Mouse (Mus musculus): ENCODE results near the gene Ctrc.

Ctrc gene

GRCm38 (mm10) chr4:141810975-141811374, 35.2 kb downstream of the Ctrc start:
- no peak for TF ChIP-seq POU5F1 (IDR thresholded peaks at IDR 0.05; ENCODE audit: borderline replicate concordance, low read length)
- TF ChIP-seq NANOG (IDR thresholded peaks at IDR 0.05; ENCODE audit: borderline replicate concordance, low read length) = no peak
- TF ChIP-seq CTCF (conservative IDR thresholded peaks at IDR 0.05; ENCODE audit: low read length) = peak; percentile 18

GRCm38 (mm10) chr4:141809850-141810464, 36.2 kb downstream of the Ctrc start:
- no peaks in the 10 kb centered on the region for H3K27me3 ChIP-seq (ENCODE audit: insufficient read depth, low read length)
- TF ChIP-seq POU5F1 (IDR thresholded peaks at IDR 0.05; ENCODE audit: borderline replicate concordance, low read length) (no peak), CTCF (conservative IDR thresholded peaks at IDR 0.05; ENCODE audit: low read length) (peak; percentile 40)
- no peaks in the 10 kb centered on the region for H3K4me1 ChIP-seq (replicated peaks; ENCODE audit: low read depth, low read length)
- no peak overlapping the region for H3K4me3 ChIP-seq (replicated peaks; ENCODE audit: low read length)
- no peaks in the 10 kb centered on the region for H3K9me3 ChIP-seq (ENCODE audit: low read length)
- H3K36me3 ChIP-seq (ENCODE audit: insufficient read depth, low read length) = peaks cover 99% of the 10 kb centered on the region

More at GRCm38 (mm10) chr4:141810975-141811374, 35.2 kb downstream of the Ctrc start:
- H3K9me3 ChIP-seq (ENCODE audit: low read length) = no peaks in the 10 kb centered on the region
- H3K4me3 ChIP-seq (replicated peaks; ENCODE audit: low read length) = no peak overlapping the region
- no peaks in the 10 kb centered on the region for H3K4me1 ChIP-seq (replicated peaks; ENCODE audit: low read depth, low read length)
- no peaks in the 10 kb centered on the region for H3K27me3 ChIP-seq (ENCODE audit: insufficient read depth, low read length)
- peaks cover 98% of the 10 kb centered on the region for H3K36me3 ChIP-seq (ENCODE audit: insufficient read depth, low read length)

DNA sequence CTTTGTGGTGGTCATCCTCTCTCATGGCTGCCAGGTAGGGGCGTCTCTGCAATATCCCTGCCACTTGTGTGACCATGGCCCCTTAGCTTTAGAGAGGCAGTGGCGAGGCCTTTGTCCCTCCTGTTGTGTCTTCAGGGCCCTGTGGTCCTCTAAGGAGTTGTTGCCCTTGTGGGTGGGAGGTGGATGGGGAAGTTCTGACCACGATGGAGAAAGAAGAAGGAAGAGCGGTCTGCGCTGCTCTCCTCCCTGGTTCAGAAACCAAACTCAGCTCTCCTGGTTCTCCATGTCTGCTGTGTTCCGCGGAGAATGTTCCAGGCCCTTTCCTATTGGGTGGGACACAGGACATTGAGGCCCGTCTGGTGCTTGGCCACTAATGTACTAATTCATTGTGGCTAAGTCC, 40.3 kb downstream of the Ctrc start:
- peaks cover 79% of the 10 kb centered on the region for H3K36me3 ChIP-seq (ENCODE audit: insufficient read depth, low read length)
- TF ChIP-seq POU5F1 (IDR thresholded peaks at IDR 0.05; ENCODE audit: borderline replicate concordance, low read length) (no peak), NANOG (IDR thresholded peaks at IDR 0.05; ENCODE audit: borderline replicate concordance, low read length) (no peak), CTCF (conservative IDR thresholded peaks at IDR 0.05; ENCODE audit: low read length) (no peak)
- no peaks in the 10 kb centered on the region for H3K4me1 ChIP-seq (replicated peaks; ENCODE audit: low read depth, low read length)
- H3K27me3 ChIP-seq (ENCODE audit: insufficient read depth, low read length) = no peaks in the 10 kb centered on the region
- H3K9me3 ChIP-seq (ENCODE audit: low read length) = peaks cover 20% of the 10 kb centered on the region
- H3K4me3 ChIP-seq (replicated peaks; ENCODE audit: low read length) = no peak overlapping the region

- TF ChIP-seq NANOG (IDR thresholded peaks at IDR 0.05; ENCODE audit: borderline replicate concordance, low read length) (no peak), POU5F1 (IDR thresholded peaks at IDR 0.05; ENCODE audit: borderline replicate concordance, low read length) (no peak), CTCF (conservative IDR thresholded peaks at IDR 0.05; ENCODE audit: low read length) (no peak)
- H3K4me3 ChIP-seq (replicated peaks; ENCODE audit: low read length) = no peak overlapping the region
- no peaks in the 10 kb centered on the region for H3K27me3 ChIP-seq (ENCODE audit: insufficient read depth, low read length)
- peaks cover 61% of the 10 kb centered on the region for H3K36me3 ChIP-seq (ENCODE audit: insufficient read depth, low read length)
- peaks cover 20% of the 10 kb centered on the region for H3K9me3 ChIP-seq (ENCODE audit: low read length)
- H3K4me1 ChIP-seq (replicated peaks; ENCODE audit: low read depth, low read length) = no peaks in the 10 kb centered on the region
These were observed 42.1 kb downstream of the Ctrc start for GRCm38 (mm10) chr4:141804105-141804504.

GRCm38 (mm10) chr4:141797545-141797944, 48.6 kb downstream of the Ctrc start:
- no peaks in the 10 kb centered on the region for H3K27me3 ChIP-seq (ENCODE audit: insufficient read depth, low read length)
- TF ChIP-seq POU5F1 (IDR thresholded peaks at IDR 0.05; ENCODE audit: borderline replicate concordance, low read length) (no peak), NANOG (IDR thresholded peaks at IDR 0.05; ENCODE audit: borderline replicate concordance, low read length) (no peak), CTCF (conservative IDR thresholded peaks at IDR 0.05; ENCODE audit: low read length) (no peak)
- peaks cover 22% of the 10 kb centered on the region for H3K9me3 ChIP-seq (ENCODE audit: low read length)
- no peak overlapping the region for H3K4me3 ChIP-seq (replicated peaks; ENCODE audit: low read length)
- peaks cover 19% of the 10 kb centered on the region for H3K4me1 ChIP-seq (replicated peaks; ENCODE audit: low read depth, low read length)
- H3K36me3 ChIP-seq (ENCODE audit: insufficient read depth, low read length) = peaks cover 20% of the 10 kb centered on the region

DNA sequence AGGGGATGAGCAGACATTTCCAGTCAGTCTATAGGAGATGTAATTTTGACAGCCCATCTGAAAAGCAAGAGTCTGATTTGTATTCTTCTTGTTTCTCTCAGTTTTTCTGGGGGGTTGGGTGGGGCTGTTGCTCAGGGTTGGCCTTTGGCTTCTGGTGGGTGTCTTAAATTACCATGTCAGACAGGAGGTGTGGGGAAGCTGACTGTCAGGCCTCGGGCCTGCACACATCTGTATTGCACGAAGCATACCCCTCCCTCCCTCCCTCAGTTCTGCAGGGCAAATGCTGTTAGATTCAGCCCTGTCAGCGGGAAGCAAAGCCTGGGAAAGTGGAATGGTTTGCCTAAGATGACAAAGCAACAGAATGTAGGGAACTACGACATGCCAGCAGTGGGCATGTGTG, 49.2 kb downstream of the Ctrc start:
- Histone ChIP-seq H3K36me3 (ENCODE audit: insufficient read depth, low read length) (peaks cover 20% of the 10 kb centered on the region), H3K27me3 (ENCODE audit: insufficient read depth, low read length) (no peaks in the 10 kb centered on the region), H3K4me3 (replicated peaks; ENCODE audit: low read length) (no peak overlapping the region), H3K4me1 (replicated peaks; ENCODE audit: low read depth, low read length) (peaks cover 25% of the 10 kb centered on the region), H3K9me3 (ENCODE audit: low read length) (peaks cover 17% of the 10 kb centered on the region)
- no peak for TF ChIP-seq CTCF (conservative IDR thresholded peaks at IDR 0.05; ENCODE audit: low read length)
- no peak for TF ChIP-seq POU5F1 (IDR thresholded peaks at IDR 0.05; ENCODE audit: borderline replicate concordance, low read length)

GRCm38 (mm10) chr4:141796356-141796755, 49.8 kb downstream of the Ctrc start:
- Histone ChIP-seq H3K36me3 (ENCODE audit: insufficient read depth, low read length) (peaks cover 20% of the 10 kb centered on the region), H3K9me3 (ENCODE audit: low read length) (peaks cover 17% of the 10 kb centered on the region), H3K4me3 (replicated peaks; ENCODE audit: low read length) (no peak overlapping the region), H3K4me1 (replicated peaks; ENCODE audit: low read depth, low read length) (peaks cover 31% of the 10 kb centered on the region), H3K27me3 (ENCODE audit: insufficient read depth, low read length) (no peaks in the 10 kb centered on the region)
- TF ChIP-seq POU5F1 (IDR thresholded peaks at IDR 0.05; ENCODE audit: borderline replicate concordance, low read length) = no peak
- TF ChIP-seq CTCF (conservative IDR thresholded peaks at IDR 0.05; ENCODE audit: low read length) = no peak
- TF ChIP-seq NANOG (IDR thresholded peaks at IDR 0.05; ENCODE audit: borderline replicate concordance, low read length) = no peak

DNA sequence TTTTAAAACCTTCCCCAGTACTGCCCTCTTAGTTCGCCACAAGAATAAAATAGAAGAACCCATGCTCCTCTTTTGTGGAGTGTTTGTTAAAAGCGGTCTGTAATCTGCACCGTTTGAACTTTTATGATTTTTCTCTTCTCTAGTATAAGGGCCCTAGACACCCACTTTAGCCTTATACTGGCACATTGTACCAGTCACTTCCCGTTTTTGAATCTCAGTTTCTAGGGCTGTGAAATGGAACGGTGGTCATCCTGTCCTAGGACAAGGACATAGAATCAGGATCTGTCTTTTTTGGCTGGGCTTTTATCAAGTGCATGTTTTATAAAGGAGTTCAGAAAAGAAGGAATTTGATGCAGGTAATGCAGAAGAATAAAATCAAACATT, 52.0 kb downstream of the Ctrc start:
- peaks cover 17% of the 10 kb centered on the region for H3K9me3 ChIP-seq (ENCODE audit: low read length)
- peaks cover 42% of the 10 kb centered on the region for H3K4me1 ChIP-seq (replicated peaks; ENCODE audit: low read depth, low read length)
- H3K36me3 ChIP-seq (ENCODE audit: insufficient read depth, low read length) = peaks cover 20% of the 10 kb centered on the region
- H3K4me3 ChIP-seq (replicated peaks; ENCODE audit: low read length) = peak overlapping the region; percentile 91
- no peaks in the 10 kb centered on the region for H3K27me3 ChIP-seq (ENCODE audit: insufficient read depth, low read length)
- TF ChIP-seq POU5F1 (IDR thresholded peaks at IDR 0.05; ENCODE audit: borderline replicate concordance, low read length) (no peak), NANOG (IDR thresholded peaks at IDR 0.05; ENCODE audit: borderline replicate concordance, low read length) (no peak), CTCF (conservative IDR thresholded peaks at IDR 0.05; ENCODE audit: low read length) (no peak)

Measured in E14TG2a.4 (cell line).